Mouse (Mus musculus) cerebellum, adult 11 months (tissue): ENCODE measurements around the gene Inafm2.

ENCODE experiments used
- DNase-seq: peaks from one replicate; pipeline ENCODE4 v3.0.0; 2022

Inafm2 gene

DNA sequence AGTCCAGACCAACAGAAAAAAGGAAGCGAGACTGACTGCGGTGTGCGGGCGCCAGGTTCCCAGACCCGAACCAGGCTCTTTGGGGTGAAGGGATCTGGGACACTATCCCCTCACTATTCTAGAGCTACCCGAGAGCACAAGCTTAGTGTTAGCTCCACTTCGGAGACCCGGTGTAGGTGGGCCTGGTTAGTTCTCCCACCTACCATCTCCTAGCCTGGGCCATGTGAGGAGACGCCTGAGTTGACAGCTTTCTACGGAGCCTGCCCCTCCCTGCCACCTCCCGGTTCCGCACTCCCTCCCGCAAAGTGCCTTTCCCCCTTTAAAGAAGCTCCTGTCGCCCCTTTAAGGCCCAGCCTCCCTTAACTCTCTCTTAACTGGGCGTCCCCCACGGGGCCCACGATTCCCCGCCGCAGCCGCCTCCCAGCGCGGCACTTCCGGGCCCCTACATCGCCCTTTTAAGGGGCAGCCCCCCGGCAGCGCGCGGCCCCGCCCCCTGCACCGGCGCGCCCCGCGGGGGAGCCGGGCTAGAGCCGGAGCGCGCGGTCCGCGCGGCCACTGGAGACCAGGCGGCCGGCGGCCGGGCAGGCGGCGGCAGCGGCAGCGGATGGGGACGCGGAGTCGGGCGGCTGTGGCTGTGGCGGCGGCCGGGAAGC lies at the start of gene Inafm2:
Gene Inafm2, plus strand, starts transcription at position 527 of the 653 bp plus-strand sequence.
- DNase-seq: peak; percentile 91

DNA sequence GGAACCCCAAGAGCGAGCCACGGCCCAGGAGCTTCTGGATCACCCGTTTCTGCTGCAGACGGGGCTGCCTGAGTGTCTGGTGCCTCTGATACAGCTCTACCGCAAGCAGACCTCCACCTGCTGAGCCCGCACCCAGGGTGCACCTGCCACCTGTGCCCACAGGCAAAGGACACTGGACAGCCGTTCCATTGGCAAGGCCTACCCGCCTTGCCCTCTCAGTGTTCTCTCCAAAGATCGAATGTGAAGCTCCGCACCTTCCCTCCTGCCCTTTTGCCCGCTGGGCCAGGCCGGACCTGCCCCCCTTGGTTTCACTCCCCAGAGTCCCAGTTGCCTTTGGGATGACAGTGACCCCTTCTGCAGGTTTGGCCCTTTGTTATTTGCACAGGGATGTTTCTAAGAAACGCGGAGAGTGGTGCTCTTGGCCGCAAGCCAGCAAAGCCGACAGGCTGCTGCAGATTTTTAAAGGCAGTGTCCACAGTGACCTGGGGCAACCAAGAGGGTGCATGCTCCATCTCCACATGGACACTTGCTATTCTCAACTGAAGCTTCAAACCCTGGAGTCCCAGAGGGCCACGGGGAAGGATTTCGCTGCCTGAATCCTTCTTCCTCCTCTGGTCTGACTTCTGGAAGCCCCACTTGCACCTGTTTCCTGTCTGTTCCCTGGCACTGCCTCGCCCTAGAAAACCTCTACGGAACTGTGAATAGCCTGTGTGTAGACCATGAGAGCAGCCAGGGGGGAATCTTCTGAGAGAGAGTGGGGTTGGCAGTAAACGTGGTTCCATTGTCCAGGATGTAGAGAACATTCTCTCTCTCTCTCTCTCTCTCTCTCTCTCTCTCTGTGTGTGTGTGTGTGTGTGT lies 48.9 kb upstream of the Inafm2 start:
- no peak for DNase-seq

GRCm38 (mm10) chr2:118697311-118697877 lies 48.2 kb upstream of the Inafm2 start:
- no peak for DNase-seq

DNA sequence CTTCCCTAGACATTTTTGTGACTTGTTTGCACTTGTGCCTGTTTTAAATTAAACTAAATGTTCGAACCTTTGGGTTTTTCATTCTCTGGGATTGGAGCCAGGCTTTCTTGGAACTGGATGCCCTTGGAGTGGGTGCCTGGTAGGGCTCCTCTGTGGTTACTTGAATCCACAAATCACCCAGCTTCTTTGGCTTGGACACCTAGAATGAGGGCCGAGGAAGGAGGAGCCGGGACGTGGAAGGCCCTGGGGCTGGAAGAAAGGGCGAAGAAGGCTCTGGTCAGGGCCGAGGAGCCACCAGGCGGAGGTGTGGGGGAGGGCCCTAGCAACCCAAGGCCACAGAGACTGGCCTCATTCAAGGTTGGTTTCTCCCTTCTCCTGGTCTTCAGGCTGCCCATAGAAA lies 47.6 kb upstream of the Inafm2 start:
- no peak for DNase-seq

DNA sequence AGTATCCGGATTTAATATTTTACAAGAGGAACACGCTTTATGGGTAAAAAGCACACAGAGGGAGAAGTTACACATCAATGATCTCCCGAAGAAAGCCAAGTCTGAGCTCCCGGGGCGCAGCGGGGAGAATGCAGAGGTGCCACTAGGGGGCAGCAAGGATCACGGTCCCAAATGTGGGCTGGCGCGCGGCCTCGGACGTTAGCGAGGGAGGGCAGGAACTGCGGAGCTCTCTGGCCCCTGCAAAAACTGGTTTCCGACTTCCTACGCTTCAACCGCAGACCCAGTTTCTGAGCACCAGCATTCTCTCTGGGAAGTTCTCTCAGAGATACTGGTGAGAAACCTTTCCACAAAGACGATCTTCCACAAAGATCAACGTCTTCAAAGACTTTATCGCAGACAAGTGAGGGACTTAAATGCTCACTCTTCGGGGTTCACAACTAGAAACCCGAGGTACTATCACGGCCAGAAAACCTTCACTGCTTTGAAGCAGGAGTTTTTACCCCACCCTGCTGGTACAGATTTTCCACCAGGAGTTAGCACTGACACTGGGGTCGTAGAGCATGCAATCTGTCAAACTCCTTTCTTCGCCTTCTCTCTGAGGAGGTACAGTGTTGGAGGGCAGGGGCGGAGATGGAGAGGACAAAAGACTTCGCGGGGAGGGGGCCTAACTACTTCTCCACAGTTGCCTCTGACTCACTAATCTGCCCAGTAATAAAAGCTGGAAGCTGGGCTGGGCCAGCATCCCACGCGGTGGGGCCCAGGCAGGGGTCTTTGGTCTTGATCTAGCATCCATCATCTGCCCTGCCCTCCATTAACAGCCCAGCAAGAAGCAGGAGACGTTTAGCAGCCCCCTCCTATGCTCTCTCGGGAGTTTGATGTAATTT lies 45.1 kb upstream of the Inafm2 start:
- peak; percentile 57 for DNase-seq

DNA sequence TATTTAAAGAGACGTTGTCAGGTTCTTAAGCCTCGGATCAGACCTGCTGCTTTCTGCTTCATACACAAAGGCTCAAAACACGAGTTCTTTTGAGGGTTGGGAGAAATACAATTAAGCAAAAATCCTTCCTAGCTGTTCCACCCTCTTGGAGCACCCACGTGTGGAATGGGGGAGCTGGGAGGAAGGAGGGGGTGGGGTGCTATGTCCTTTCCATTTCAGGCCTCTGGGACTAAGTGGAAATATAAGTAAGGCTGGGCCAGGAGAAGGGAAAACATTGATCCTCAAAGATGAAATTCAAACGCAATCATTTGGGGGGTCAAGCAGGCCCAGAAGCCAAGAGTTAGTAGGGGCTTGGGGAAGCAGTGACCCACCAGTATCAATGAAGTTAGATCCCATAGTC lies 44.4 kb upstream of the Inafm2 start:
- no peak for DNase-seq

- no peak for DNase-seq
Measured at GRCm38 (mm10) chr2:118701971-118702882, 43.3 kb upstream of the Inafm2 start.

DNA sequence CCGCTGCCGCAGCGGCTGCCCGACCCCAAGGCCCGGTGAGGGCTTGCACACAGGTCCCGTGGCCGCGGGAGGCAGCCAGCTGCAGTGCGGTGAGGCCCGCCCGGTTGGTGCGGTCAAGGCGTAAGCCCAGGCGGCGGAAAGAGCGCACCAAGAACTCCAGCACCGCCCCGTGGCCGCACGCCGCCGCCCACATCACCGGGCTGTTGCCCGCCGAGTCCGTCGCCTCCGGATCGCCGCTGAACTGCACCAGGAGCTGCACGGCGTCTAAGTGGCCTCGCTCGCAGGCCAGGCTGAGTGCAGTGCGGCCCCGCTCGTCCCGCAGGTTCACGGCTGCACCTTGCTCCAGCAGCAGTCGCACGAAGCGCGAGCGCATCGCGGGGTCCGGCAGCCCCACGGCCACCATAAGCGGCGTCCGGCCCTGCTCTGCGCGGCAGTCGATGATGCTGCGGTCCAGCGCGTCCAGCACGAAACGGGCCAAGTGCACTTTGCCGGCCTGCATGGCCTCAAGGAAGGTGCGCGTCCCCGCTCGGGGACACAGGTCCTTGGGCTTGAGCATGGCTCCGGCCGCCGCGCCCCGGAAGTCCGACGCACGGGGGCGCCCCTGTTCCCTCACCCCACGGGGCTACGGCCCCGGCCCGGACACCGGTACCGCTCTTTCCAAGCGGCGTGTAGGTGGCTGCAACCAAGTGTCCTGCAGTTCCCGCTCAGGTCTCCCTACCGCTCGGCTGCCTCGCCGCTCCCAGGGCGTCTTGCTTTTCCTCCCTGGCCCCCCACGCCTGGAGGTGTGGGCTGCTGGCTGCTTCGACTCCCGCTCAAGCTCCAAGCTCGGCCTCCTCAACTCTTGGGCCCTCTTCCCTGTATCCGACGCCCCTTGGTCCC lies 42.4 kb upstream of the Inafm2 start:
- DNase-seq: no peak

DNA sequence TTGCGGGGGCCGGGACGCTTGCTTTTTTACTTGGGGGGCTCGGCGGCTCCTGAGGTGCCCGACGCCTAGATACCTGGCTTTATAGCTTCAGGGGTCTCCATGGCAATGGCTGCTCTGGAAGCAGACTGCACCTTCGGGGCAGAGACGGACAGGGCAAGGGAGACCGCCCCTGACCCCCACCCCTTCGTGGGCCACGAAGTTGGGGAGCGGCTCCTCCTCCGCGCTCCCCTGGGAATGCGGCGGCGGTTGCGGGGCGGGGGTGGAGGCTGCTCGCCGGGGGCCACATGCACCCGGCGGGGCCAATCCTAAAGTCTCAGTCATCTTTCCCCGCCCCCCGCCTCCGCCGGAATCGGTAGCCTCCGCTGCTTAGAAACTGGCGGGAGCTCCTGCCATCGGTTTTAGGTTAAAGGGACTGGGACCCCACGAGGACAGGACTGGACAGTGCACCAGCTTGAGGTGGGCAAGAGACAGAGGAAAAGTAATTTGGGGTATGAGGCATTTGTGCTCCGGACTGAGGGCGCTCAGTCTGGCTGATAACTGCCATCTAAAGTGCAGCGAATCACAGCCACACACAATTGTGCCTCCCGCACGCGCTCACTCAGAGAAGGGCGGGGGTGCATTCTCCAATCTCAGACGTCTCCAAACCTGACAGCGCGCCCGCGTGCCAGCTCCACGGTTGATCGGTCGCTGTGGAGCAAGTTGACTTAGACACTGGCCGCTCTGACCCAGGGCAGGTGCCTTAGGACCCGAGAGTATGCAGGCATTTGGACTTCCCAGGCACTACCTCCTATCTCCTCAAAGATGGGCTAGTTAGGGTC lies 41.4 kb upstream of the Inafm2 start, which contains the start of gene Ankrd63:
Gene Ankrd63, minus strand, starts transcription at position 51 of the 818 bp plus-strand sequence.
- no peak for DNase-seq

GRCm38 (mm10) chr2:118706436-118706835 lies 39.1 kb upstream of the Inafm2 start:
- no peak for DNase-seq

DNA sequence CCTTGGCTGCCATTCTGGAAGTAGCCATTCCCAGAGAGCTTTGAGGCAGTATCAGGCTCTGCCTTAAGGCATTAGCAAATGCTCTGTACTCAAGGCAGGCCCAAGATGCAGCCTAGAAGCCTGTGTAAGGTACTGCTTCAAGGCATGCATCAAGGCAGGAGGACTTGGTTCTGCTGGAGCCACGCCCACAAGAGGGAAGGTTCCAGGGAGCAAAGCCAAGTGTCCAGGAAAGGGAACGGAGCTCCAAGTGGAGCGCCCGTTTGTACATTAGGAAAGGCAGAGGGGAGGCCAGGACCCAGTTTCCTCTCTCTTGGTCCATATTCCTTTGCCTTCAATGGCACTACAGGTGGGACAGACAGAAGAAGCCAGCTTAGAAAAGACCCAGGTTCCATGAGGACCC lies 37.1 kb upstream of the Inafm2 start:
- DNase-seq: no peak

DNA sequence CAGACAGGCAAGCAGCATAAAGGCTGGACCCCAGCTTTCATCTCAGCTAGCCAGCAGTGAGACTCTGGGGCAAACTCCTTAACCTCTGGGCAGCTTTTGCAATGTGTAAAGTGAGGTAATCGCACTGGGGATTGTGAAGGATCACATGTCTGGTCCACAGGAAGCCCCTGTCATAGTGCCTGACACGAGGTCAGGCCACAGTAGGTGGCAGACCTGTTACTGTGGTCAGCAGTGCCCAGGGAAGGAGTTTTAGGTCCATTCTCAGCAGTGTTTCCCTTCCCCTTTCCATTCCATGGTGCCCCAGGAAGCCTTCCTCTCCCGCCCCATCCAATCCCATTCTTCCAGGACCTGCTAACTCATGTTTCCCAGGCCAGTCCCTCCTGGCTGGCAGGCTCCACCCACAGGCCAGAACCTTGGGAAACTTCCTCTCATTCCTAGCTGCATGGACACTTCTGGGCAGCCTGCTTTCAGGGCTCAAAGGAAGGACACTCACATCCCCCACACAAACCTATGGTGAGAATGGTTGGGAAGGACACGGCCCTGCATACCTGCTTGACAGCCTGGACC lies 35.8 kb upstream of the Inafm2 start:
- no peak for DNase-seq

- no peak for DNase-seq
Measured at GRCm38 (mm10) chr2:118711038-118711494, 34.5 kb upstream of the Inafm2 start.

DNA sequence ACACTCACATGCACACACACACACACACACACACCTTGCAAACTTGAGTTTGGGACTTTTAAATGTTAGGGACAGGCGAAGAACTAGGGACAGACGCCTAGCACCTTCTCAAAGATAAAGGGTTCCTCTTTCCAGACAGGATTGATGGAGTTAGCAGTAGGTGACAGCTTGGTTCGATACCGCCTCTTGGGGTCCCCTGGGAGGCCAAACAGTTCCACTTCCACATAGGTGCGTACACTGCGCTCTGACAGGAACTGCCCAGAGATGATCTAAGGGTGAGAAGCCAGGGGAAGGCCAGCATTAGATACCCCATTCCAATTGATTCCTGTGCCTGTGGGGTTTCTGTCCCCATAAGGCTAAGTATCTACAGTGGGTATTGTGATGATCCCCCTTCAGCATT lies 31.9 kb upstream of the Inafm2 start:
- no peak for DNase-seq

DNA sequence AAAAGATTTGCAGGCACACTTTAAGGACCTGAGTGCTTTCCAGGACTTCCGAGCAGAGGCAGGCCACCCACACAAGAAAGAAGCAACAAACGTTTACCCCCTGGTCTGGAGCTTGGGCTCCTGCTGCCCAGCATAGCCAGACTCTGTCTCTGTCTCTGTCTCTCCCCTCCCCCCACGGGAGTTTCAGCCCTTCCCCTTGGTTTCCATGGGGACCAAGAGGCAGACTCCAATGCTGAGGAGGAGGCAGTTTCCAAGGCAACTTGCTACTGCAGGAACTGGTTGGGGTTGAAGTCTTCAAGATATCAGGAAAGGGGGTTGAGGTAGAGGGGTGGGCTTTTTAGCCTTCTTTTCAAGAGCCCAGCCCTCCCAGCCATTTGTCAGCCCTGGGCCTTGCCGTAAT lies 31.3 kb upstream of the Inafm2 start:
- no peak for DNase-seq

DNA sequence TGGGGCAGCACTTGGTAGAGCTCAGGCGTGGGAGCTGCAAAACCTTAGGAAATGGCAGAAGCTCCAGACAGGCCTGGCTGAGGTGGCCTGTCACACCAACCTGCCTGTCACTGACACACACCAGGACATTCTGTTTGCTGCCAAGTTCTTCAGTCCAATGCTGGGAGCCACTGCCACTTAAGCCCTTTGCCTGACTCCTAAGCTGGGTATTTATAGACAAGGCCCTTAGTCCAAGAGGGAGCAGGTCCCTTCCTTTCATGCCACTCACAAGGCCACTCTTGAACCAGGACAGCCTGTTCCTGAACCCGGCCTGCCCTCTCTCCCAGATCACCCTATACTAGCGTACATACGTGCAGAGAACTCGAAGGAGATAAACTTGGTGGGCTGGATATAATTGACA lies 28.9 kb upstream of the Inafm2 start:
- DNase-seq: no peak

DNA sequence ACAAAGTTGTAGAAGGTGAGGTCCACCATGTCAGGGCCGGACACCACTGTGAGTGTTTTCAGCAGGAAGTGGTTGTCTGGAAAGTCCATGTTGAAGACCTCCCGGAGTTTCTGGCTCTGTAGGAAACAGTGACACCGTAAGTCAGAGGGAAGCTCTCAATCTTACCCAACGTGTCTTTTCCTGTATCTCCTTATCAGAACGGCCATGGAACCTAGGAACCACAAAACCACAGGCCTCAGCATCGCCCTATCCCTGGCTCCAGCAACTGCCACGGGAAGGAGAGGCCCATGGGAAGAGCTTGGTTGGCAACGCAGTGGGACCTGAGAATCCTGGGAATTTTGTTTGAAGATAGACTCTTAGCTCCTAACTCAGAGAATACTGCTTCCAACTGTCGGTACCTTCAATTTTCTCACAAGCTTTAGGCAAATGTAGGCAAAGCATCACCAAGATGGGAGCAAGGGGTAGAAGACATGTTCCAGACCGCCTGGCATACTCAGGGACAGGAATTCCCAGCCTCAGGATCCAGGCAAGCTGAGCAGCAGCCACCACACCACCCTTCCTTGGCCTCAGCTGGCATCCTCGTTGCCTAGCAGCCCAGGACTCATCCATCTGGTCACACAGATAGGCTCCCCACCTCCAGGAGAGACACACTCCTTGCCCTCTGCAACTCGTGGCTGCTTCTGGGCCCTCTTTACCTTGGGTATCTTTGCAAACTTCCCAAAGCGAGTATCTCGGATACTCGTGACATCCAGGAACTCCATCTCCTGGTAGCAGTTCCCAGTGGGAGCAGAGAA lies 21.7 kb upstream of the Inafm2 start:
- no peak for DNase-seq

GRCm38 (mm10) chr2:118725511-118725910 lies 20.0 kb upstream of the Inafm2 start:
- DNase-seq: no peak

GRCm38 (mm10) chr2:118726873-118727272 lies 18.7 kb upstream of the Inafm2 start:
- no peak for DNase-seq
